Mouse (Mus musculus): ENCODE results near the gene Pacsin1. TPM values are rescaled to one million over a fixed set of nuclear protein-coding genes. Genes with fewer than 3 reads are reported as not detected.
"Not testable (repeated sequence)": the region's sequence is repeated elsewhere in the genome, so short reads cannot be mapped to it uniquely, and the experiment has no call there.

Pacsin1 gene
- polyA plus RNA-seq, 1 experiment = 1.3 TPM

DNA sequence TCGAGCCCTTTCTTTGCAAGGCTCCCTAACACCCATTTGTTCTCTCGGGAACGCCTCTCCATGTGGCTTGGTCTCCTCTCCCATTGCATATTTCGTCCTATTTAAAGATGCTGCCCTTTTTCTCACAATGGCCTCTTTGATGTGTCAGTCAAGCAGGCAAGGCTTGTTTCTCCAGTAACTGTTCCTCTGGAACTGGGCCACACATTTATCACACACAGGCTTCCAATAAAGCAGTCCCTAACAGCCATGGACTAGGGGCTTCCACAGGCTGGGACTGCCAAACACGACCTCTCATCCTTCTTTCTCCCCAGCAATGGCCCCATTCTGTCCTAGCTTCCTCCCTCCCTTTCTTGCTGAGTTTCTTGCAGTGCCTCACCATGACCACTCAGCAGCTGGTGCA is 28.6 kb upstream of the Pacsin1 start:
- DNase-seq = no peak
- WGBS = 66% methylated on average over 5 of the region's 5 CpGs
- no peaks in the 10 kb centered on the region for H3K36me3 ChIP-seq (ENCODE audit: control insufficient read depth, insufficient read depth, low read length)

DNA sequence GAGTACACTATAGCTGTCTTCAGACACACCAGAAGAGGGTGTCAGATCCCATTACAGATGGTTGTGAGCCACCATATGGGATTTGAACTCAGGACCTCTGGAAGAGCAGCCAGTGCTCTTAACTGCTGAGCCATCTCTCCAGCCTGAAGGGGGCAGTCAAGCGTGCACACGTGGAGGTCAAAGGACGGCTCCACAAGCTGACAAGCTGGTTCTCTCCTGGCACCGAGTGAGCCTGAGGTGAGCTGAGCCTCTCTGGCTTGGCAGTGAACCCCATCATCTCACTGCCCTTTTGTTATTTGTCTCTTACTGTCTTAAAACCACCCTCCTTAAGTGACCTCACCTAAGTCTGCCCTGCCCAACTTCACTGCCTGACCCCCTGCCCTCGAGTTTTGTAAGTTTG is 27.9 kb upstream of the Pacsin1 start:
- peaks cover 7% of the 10 kb centered on the region for H3K4me1 ChIP-seq (ENCODE audit: control insufficient read depth, insufficient read depth, low read length)
- H3K4me3 ChIP-seq (ENCODE audit: insufficient read depth, low read depth, low read length) = no peak overlapping the region
- no peaks in the 10 kb centered on the region for H3K27me3 ChIP-seq (replicated peaks; ENCODE audit: control insufficient read depth, insufficient read depth, low read length)
- H3K27ac ChIP-seq (ENCODE audit: insufficient read depth, low read depth, low read length) = peak overlapping the region; percentile 22; the same call in 1 of the 2 replicates
- WGBS = 26% methylated on average over 5 of the region's 5 CpGs
- H3K36me3 ChIP-seq (ENCODE audit: control insufficient read depth, insufficient read depth, low read length) = no peaks in the 10 kb centered on the region
- peak; percentile 88 for DNase-seq
- TF ChIP-seq CTCF (conservative IDR thresholded peaks at IDR 0.05; ENCODE audit: insufficient read depth, insufficient read length, low read depth, low read length) (peak; percentile 46), POLR2A (IDR thresholded peaks at IDR 0.05; ENCODE audit: low read depth, low read length) (no peak)

More for the DNA sequence above, 28.6 kb upstream of the Pacsin1 start:
- no peak overlapping the region for H3K27ac ChIP-seq (ENCODE audit: insufficient read depth, low read depth, low read length)
- no peaks in the 10 kb centered on the region for H3K27me3 ChIP-seq (replicated peaks; ENCODE audit: control insufficient read depth, insufficient read depth, low read length)
- TF ChIP-seq POLR2A (IDR thresholded peaks at IDR 0.05; ENCODE audit: low read depth, low read length) (no peak), CTCF (conservative IDR thresholded peaks at IDR 0.05; ENCODE audit: insufficient read depth, insufficient read length, low read depth, low read length) (no peak)
- H3K4me3 ChIP-seq (ENCODE audit: insufficient read depth, low read depth, low read length) = no peak overlapping the region
- peaks cover 12% of the 10 kb centered on the region for H3K4me1 ChIP-seq (ENCODE audit: control insufficient read depth, insufficient read depth, low read length)

DNA sequence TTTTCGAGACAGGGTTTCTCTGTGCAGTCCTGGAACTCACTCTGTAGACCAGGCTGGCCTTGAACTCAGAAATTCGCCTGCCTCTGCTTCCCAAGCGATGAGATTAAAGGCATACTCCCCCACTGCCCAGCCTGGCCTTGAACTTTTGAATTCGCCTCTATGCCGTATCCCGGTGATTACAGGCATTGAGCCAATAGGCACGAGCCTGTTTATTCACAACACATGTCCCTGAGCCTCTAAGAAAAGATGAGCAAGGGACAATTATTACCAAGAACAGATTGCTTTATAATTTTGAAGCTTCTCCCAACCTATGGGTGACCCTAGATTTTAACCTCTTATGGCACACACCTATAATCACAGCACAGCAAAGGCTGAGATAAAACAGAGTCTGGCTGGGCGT is 26.9 kb upstream of the Pacsin1 start:
- TF ChIP-seq POLR2A (IDR thresholded peaks at IDR 0.05; ENCODE audit: low read depth, low read length) (no peak), CTCF (conservative IDR thresholded peaks at IDR 0.05; ENCODE audit: insufficient read depth, insufficient read length, low read depth, low read length) (no peak)
- WGBS = 86% methylated on average over 8 of the region's 8 CpGs
- no peak overlapping the region for H3K4me3 ChIP-seq (ENCODE audit: insufficient read depth, low read depth, low read length)

DNA sequence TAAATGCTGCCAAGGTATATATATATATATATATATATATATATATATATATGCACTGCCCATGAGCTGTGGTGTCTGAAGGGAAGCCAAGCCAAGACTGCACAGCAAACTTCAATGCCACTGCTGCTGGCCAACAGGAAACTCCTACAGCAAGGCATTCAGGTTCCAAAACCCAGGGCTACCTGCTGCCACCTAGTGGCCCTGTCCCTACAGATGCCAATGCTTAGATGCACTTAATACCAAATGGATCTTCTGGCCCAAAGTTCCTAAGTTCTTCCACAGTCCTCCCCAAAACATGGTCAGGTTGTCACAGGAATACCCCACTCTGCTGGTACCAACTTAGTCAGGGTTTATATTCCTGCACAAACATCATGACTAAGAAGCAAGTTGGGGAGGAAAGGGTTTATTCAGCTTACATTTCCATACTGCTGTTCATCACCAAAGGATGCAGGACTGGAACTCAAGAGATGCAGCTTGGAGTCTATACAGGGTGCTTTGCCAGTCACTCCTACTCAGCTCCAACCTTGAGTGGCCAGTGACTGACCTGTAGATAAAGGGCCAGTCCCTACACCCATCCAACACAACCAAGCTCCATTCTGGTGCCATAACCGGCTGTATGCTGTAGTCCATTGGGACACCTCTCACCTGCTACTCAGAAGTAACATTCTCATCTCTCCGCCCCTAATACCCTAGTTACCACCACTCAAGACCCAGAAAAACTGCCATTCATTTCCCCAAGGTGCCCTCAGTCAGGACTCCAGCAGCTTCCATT is 25.9 kb upstream of the Pacsin1 start:
- Histone ChIP-seq H3K27me3 (replicated peaks; ENCODE audit: control insufficient read depth, insufficient read depth, low read length) (no peaks in the 10 kb centered on the region), H3K4me1 (ENCODE audit: control insufficient read depth, insufficient read depth, low read length) (peaks cover 6% of the 10 kb centered on the region; the same call in 1 of the 2 replicates), H3K4me3 (ENCODE audit: insufficient read depth, low read depth, low read length) (no peak overlapping the region), H3K36me3 (ENCODE audit: control insufficient read depth, insufficient read depth, low read length) (no peaks in the 10 kb centered on the region), H3K27ac (ENCODE audit: insufficient read depth, low read depth, low read length) (no peak overlapping the region)
- TF ChIP-seq POLR2A (IDR thresholded peaks at IDR 0.05; ENCODE audit: low read depth, low read length) = no peak
- TF ChIP-seq CTCF (conservative IDR thresholded peaks at IDR 0.05; ENCODE audit: insufficient read depth, insufficient read length, low read depth, low read length) = peak; percentile 96
- 77% methylated on average over 2 of the region's 2 CpGs for WGBS
- peak; percentile 89 for DNase-seq

More for the DNA sequence above, 26.9 kb upstream of the Pacsin1 start:
- Histone ChIP-seq H3K36me3 (ENCODE audit: control insufficient read depth, insufficient read depth, low read length) (no peaks in the 10 kb centered on the region), H3K27me3 (replicated peaks; ENCODE audit: control insufficient read depth, insufficient read depth, low read length) (no peaks in the 10 kb centered on the region), H3K4me1 (ENCODE audit: control insufficient read depth, insufficient read depth, low read length) (peaks cover 8% of the 10 kb centered on the region), H3K27ac (ENCODE audit: insufficient read depth, low read depth, low read length) (no peak overlapping the region)
- no peak for DNase-seq

DNA sequence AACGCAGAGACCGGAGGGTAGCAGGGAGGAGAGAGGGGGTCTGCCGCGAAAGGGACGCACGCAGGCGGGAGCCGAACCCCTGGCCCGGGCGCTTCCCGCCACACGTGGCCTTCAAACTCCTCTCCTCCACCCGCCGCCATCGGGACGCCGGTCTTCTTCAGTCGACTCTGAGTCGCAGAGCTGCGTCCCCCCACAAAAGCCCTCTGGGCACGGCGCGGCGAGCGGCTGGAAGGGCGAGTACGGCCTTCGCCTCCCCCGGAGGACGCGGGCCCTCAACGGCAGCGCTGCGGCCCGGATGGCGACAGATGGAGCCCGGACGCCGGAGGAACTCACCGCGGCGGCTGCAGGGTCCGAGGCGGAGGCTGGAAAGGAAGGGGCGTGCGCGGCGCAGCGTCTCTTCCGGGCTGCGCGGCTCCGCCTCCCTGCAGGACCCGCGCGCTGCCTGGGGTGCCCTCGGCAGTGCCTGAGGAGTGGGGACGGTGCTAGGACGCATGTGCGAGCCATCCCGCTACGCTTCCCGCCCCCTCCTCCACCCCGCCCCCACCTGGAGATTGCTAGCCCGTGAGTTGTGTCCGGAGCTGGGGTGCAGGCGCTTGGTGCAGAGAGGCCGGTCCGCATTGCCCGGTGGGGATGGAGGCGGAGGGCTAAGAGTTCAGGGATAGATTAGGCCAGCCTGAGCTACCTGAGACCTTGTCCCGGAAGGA is 20.3 kb upstream of the Pacsin1 start, which contains the start of gene RPS10-NUDT3:
Gene RPS10-NUDT3, minus strand, starts transcription at position 352 of the 704 bp plus-strand sequence.
- Histone ChIP-seq H3K36me3 (ENCODE audit: control insufficient read depth, insufficient read depth, low read length) (no peaks in the 10 kb centered on the region), H3K4me1 (ENCODE audit: control insufficient read depth, insufficient read depth, low read length) (0 out of 2 replicates have a peak, but pooled peaks cover 6% of the 10 kb centered on the region), H3K27me3 (replicated peaks; ENCODE audit: control insufficient read depth, insufficient read depth, low read length) (no peaks in the 10 kb centered on the region), H3K27ac (ENCODE audit: insufficient read depth, low read depth, low read length) (peak within 1 kb of the TSS; percentile 47), H3K4me3 (ENCODE audit: insufficient read depth, low read depth, low read length) (peak within 1 kb of the TSS; percentile 72)
- under 1% methylated on average over 70 of the region's 72 CpGs for WGBS
- DNase-seq = peak; percentile 93
- TF ChIP-seq POLR2A (IDR thresholded peaks at IDR 0.05; ENCODE audit: low read depth, low read length) (peak; percentile 47), CTCF (conservative IDR thresholded peaks at IDR 0.05; ENCODE audit: insufficient read depth, insufficient read length, low read depth, low read length) (no peak)

DNA sequence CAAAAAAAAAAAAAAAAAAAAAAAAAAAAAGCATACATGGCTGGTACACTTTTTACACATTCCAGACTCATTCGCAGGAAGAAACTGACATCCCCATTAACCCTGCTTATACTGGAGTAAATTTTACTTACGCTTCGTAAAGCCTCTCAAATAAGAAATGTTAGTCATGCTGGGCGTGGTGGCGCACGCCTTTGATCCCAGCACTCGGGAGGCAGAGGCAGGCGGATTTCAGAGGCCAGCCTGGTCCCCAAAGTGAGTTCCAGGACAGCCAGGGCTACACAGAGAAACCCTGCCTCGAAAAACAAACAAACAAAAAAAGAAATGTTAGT is 19.8 kb upstream of the Pacsin1 start:
- not testable (repeated sequence) for H3K36me3 ChIP-seq (ENCODE audit: control insufficient read depth, insufficient read depth, low read length); H3K27me3 ChIP-seq (replicated peaks; ENCODE audit: control insufficient read depth, insufficient read depth, low read length); H3K27ac ChIP-seq (ENCODE audit: insufficient read depth, low read depth, low read length); H3K4me1 ChIP-seq (ENCODE audit: control insufficient read depth, insufficient read depth, low read length); DNase-seq
- WGBS = 32% methylated on average over 9 of the region's 9 CpGs
- peak overlapping the region; percentile 61 for H3K4me3 ChIP-seq (ENCODE audit: insufficient read depth, low read depth, low read length)
